Mouse (Mus musculus): Measurements from ENCODE around the gene Mtcp1.

Gene Mtcp1

DNA sequence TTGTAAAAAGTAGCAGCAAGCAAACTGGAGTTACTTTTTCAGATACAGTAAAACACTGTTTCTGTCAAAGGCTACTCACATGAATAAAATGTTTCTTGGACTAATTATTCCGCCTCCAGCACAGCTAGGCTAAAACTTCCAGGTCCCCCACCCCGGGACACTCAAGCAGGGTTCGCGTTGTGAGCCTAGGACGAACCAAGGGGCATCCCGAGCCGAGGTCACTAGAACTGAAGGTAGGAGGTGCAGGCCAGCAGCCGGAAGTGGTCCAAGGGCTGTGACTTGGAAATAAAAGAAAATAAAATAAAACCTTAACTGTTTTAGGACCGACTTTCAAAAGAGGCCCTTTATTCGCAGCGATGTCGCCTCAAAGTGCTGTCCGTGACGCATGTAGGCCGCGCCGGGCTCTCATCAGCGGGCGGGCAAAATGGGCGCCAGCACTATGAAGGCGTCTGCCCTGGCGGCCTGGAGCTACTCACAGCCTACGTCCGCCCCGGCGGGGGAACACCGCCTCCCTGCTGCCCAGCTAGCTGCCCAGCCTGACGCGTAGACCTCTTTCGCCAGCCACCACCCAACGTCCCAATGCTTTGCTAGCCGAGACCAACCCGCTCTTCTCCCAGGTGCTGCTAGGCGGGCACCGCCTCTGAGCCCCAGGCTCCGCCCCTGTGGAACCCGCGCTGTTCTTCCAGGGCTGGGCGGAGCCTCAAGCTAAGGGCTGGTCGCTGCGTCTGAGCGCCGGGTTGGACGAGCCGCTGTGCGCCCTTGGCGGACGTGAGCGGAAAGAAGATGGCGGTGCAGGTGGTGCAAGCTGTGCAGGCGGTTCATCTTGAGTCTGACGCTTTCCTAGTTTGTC lies at the start of gene Mtcp1, which contains the start of the genes Cmc4 and Brcc3:
Gene Mtcp1, minus strand, starts transcription at position 653 of the 850 bp plus-strand sequence.
Gene Cmc4, minus strand, starts transcription at position 649 of the 850 bp plus-strand sequence.
Gene Brcc3, plus strand, starts transcription at position 693 of the 850 bp plus-strand sequence.
- peak; percentile 91 for DNase-seq (ENCODE audit: low spot score)

DNA sequence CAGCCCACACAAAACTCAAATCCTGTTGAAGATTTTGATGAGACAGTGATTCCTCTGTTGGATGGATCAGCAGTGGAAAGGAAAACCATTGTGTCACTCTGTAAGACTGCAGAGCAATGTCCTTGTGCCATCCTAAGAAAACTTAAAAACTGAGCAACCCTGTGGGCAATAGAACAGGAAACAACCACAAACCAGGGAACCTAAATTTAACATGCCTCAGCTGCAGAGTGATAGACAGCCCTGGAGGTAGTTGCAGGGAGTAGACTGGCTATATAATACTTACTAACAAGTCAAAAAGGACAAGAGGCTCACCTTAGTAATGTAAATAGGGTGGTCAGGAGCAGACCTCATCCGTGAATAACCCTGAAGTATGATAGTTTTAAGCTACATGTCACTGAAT lies 38.2 kb upstream of the Mtcp1 start:
- DNase-seq (ENCODE audit: low spot score) = no peak

DNA sequence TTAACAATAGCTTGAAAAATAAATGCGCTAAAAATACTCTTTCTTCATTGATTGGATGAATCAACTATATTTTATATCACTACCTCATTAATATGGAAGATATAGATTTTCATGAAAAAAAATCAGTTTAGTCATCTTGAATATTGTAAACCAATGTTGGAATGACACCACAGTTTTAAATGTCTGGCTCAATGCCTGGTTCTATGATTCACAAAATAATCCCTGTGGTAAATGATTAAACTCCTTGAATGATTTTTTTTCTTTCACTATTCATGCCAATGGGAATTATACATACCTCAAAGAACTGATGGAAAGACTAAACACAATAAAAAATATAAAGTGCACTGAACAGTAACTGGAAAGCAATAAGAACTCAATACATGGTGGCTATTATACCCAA lies 6.7 kb downstream of the Mtcp1 start:
- DNase-seq (ENCODE audit: low spot score) = no peak

DNA sequence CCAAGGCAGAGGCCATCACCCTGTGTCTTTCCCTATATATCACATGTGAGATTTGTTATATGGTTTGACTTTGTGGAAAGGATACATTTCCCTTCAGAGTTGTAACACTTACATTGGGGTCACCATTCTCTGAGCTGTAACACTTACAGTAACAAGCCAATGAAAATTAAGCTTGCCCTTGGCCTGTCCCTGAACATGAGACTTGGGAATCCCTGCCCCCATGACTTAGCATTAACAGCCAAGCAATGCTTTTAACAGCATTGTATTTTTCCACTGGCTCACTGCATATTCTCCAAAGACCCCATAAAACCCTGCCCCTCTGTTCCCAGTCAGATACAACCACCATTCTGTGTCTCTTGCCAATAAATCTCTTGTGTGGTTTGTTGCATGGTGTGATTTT lies 13.0 kb downstream of the Mtcp1 start:
- no peak for DNase-seq (ENCODE audit: low spot score)

DNA sequence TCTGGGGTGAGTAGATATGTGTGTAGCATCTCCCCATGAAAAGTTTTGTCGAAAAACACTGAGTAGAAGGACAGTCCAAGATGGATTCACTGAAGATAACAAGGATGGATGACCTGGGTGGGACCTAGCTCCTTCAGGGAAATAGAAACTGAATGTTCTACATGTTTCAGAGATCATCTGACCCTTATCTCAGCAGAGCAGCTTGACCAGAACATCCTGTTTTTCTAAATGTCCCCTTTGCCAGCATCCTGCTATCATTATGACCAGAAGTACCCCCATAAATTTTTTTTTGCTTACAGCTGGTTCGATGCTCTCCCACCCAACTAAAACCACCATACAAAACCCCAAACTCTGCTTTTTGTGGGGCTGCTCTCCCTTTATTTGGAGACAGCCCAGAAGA lies 13.7 kb downstream of the Mtcp1 start:
- no peak for DNase-seq (ENCODE audit: low spot score)

DNA sequence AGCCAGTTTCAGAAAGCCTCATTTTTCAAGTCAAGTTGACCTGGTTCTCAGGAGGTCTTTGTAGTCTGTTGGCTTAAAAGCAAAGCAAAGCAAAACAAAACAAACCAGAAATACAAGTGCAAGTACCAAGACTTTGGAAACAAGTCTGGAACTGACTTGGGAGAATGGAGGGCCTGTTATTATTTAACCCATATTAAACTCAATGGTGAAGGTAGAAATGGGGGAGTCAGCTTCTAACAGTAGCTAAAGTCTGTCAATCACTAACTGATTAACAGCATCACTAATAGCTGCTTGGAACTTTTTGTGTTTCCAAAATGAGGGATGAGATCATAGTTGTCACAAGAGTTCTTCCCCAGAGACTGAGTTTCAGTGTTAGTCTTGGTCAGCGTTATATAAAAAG lies 16.9 kb downstream of the Mtcp1 start:
- DNase-seq (ENCODE audit: low spot score) = no peak

DNA sequence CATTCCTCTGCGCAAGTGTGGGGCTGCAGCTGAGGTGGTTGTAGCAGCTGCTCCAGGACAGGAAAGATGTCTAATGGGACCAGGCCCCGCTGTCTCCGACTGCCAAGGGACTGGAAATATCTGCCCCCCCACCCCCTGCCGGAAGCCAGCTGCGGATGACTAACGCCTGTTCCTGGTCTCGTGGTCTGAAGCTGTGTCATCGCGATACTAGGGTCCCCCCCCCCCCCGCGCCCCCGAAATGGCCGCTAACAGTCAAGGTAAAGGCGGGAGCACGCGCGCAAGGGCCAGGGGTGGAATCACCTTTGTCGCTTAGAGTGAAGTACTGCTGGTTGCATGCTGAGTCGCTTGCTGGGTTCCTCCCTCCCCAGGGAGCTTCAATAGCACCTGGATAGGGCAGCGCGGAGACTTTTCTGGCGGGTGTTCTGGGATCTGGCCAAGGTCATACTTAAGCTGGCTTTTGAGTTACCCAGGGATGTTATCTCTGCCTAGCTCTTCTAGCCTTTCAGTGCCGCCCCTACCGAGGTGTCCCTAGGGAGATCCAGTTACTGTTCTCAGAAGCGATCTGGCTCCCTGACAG lies 34.1 kb downstream of the Mtcp1 start, which contains the start of the genes Fundc2 and F8:
Gene Fundc2, plus strand, starts transcription at position 205 of the 577 bp plus-strand sequence.
Gene F8, minus strand, starts transcription at position 421 of the 577 bp plus-strand sequence.
- peak; percentile 83 for DNase-seq (ENCODE audit: low spot score)

DNA sequence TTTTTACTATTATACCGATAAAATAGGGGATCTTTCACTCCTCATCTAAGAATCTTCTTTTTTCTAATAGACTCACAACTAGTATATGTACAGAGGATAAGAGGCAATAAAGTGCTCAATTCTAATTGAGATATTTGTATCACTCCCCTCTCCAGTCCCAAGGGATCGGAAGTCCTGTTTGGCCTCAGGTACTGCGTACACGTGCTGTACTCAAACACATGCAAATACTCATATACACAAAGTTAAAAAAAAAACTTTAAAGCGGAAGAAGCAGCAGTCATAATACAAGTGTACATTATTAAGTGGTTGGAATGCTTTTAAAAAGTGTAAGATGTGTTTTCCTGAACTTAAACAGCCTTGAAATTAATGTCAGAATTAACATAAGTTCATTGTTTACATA lies 34.7 kb downstream of the Mtcp1 start:
- DNase-seq (ENCODE audit: low spot score) = peak; percentile 1

DNA sequence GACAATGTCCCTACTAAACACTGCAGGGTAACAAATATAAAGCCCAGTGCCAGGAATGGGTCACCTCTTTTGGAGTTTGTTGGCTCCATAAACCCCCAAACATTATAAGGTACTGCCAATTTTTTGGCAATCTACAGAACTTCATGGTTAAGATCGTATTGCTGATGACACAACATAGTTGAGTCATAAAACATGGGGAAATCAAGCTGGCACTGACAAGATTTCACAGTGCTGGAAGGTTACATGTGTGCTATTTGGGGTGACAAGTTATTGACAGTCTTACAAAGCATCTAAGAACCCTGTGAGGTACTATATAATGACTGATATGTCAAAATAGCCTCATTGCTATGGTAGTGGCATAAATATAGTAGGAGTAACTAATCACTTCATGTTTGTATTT lies 35.2 kb downstream of the Mtcp1 start:
- no peak for DNase-seq (ENCODE audit: low spot score)

DNA sequence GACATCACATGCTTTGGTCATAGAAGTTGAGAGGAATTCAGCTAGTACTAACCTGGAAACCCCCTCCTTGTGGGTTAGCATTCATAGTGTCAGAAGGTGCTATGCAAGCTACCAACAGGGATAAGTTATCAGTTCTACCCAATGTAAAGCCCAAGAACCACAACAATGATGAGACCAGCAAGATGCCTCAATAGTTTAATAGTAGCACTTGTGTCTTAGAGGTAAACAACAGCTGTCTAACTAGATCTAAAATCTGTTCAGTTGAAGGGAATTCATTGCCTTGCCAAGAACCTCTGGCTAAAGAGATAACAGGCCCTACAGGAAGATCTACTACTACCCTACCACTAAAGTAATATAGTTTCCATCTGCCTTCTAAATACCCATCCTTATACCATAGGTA lies 39.6 kb downstream of the Mtcp1 start:
- DNase-seq (ENCODE audit: low spot score) = no peak

DNA sequence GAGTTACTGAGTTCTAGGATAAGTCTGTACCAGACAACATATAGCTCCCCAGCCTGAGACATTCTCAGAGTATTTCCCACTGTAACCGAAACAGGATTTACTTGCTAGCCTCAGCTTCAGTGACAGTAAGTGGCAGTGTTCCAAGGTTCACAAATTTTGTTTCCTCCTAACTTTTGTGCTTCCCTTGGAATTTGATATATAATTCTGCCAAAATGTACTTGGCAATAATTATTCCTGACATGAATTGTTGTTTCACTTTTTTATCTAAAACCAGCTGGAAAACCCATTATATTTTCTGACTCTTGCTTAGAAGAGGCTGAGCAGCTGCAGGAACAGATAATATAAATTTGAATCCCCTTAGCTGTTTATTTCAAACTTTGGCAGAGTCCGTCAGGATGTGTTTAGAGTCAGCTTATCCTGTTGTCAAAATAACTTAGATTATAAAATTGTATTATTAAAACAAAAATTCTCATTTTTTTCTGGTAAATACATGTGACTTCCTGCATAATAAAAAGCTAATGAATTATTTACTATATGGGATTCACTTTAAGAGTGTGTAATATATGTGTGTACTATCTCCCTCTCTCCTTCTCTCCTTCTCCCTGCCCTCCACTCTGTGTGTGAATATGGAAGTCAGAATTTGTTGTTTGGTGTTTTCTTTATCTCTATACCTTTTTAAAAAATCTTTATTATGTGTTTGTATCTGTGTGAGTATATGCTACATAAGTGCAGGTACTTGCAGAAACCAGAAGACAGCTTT lies 43.5 kb downstream of the Mtcp1 start:
- DNase-seq (ENCODE audit: low spot score) = no peak

DNA sequence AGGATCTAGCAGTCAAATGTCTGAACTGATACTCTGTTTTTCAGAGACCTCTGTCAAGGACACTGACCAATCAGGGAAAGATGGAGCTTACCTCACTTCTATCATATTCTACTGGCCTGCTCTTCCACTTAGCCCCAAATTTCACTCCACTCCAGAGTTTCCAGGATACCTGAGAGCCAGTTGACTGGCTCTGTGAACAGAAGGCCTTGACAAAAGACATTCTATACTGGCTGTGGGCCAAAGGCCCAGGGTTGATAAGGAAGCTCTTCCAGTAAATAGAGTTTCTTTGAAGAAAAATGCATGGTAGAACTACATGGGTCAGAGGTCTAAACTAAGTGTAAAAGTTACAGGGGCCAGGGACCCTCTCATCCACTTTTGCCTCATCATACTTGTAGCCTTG lies 46.2 kb downstream of the Mtcp1 start:
- DNase-seq (ENCODE audit: low spot score) = no peak
